Mouse (Mus musculus) embryonic facial prominence, embryonic 14.5 days (tissue): ENCODE data around the gene Gm27179. TPM values are rescaled to one million over a fixed set of nuclear protein-coding genes. Genes with fewer than 3 reads are reported as not detected.
A peak's percentile ranks its signal among the peaks of the same experiment; 100 is the strongest.
"Not testable (repeated sequence)": the region's sequence is repeated elsewhere in the genome, so short reads cannot be mapped to it uniquely, and the experiment has no call there.

Experiments
- ATAC-seq: fragments of 200-750 bp; cut with Nextera tagmentation; 2 replicates; pipeline ENCODE4 v1.8.0; 2017; ENCODE audit warnings: low read depth, moderate number of reproducible peaks, moderate TSS enrichment
- DNase-seq: peaks from one replicate; pipeline ENCODE4 v3.0.0-alpha.2; 2015; ENCODE audit warnings: low spot score
- H3K27ac ChIP-seq: fragments of 300-500 bp; sonication (generic); replicated peaks from 2 replicates; pipeline ENCODE4 v1.5.1; 2014; ENCODE audit warnings: low read depth, mild to moderate bottlenecking, low read length, moderate library complexity
- H3K27me3 ChIP-seq: fragments of 300-500 bp; sonication (generic); replicated peaks from 2 replicates; pipeline ENCODE4 v1.6.1; 2014; ENCODE audit warnings: low read length; ENCODE audit not compliant: control insufficient read depth, insufficient read depth
- H3K36me3 ChIP-seq: fragments of 300-500 bp; sonication (generic); 2 replicates; pipeline ENCODE4 v1.6.1; 2014; ENCODE audit warnings: low read length, mixed read lengths; ENCODE audit not compliant: control insufficient read depth, insufficient read depth
- H3K4me1 ChIP-seq: fragments of 300-500 bp; sonication (generic); 2 replicates; pipeline ENCODE4 v1.6.1; 2014; ENCODE audit warnings: antibody characterized with exemption, low read length; ENCODE audit not compliant: control insufficient read depth, insufficient read depth
- H3K4me2 ChIP-seq: fragments of 300-500 bp; sonication (generic); 2 replicates; pipeline ENCODE4 v1.6.1; 2014; ENCODE audit warnings: low read depth, mild to moderate bottlenecking, low read length, moderate library complexity, mixed read lengths
- H3K4me3 ChIP-seq: fragments of 300-500 bp; sonication (generic); 2 replicates; pipeline ENCODE4 v1.5.1; 2014; ENCODE audit warnings: low read depth, mild to moderate bottlenecking, low read length
- H3K9ac ChIP-seq: fragments of 300-500 bp; sonication (generic); 2 replicates; pipeline ENCODE4 v1.6.1; 2014; ENCODE audit warnings: low read depth, mild to moderate bottlenecking, low read length, moderate library complexity, mixed read lengths
- H3K9me3 ChIP-seq: fragments of 300-500 bp; sonication (generic); 2 replicates; pipeline ENCODE4 v1.6.1; 2016; ENCODE audit warnings: low read length; ENCODE audit not compliant: control insufficient read depth
- WGBS: fragments of 180-500 bp; shearing (Covaris S2); extraction: QIAGEN DNeasy Blood & Tissue Kit; methylation state at CpG from one replicate; pipeline ENCODE4 v1.1.7; 2014; 5-methylcytosine and 5-hydroxymethylcytosine counted together
- polyA plus RNA-seq: library from polyadenylated mRNA; unstranded; fragments of >200 nt; fragmentation: Nextera tagmentation; extraction: Ambion mirVana; gene quantifications from 2 replicates; pipeline ENCODE4 v1.2.1, GENCODE M21; 2014

Gene Gm27179
- polyA plus RNA-seq, 1 experiment from 2014 or later, result not detected

- not testable (repeated sequence) for H3K27me3 ChIP-seq, H3K36me3 ChIP-seq, H3K27ac ChIP-seq, ATAC-seq, H3K4me3 ChIP-seq, DNase-seq, H3K9ac ChIP-seq, H3K9me3 ChIP-seq, H3K4me2 ChIP-seq, H3K4me1 ChIP-seq
- no CpG with 5 or more reads among the region's 7 CpGs for WGBS
These were observed 24.2 kb upstream of the Gm27179 start for GRCm38 (mm10) chr14:69536539-69536938.

GRCm38 (mm10) chr14:69526202-69526601 lies 13.9 kb upstream of the Gm27179 start:
- H3K4me2 ChIP-seq, ATAC-seq, H3K36me3 ChIP-seq, H3K4me3 ChIP-seq, DNase-seq, H3K9ac ChIP-seq, H3K4me1 ChIP-seq, H3K27ac ChIP-seq, H3K9me3 ChIP-seq, H3K27me3 ChIP-seq: not testable (repeated sequence)
- WGBS, result no CpG with 5 or more reads among the region's 1 CpGs

GRCm38 (mm10) chr14:69523001-69523400 lies 10.7 kb upstream of the Gm27179 start:
- H3K4me1 ChIP-seq, H3K4me3 ChIP-seq, H3K36me3 ChIP-seq, ATAC-seq, H3K4me2 ChIP-seq, H3K9me3 ChIP-seq, H3K27ac ChIP-seq, H3K9ac ChIP-seq, DNase-seq, H3K27me3 ChIP-seq: not testable (repeated sequence)
- no CpG with 5 or more reads among the region's 1 CpGs for whole genome bisulfite sequencing

- not testable (repeated sequence) for H3K9ac ChIP-seq, H3K27me3 ChIP-seq, H3K4me2 ChIP-seq, DNase-seq, H3K27ac ChIP-seq, H3K4me3 ChIP-seq, H3K36me3 ChIP-seq, H3K9me3 ChIP-seq, H3K4me1 ChIP-seq, ATAC-seq
- WGBS, result no CpG with 5 or more reads among the region's 2 CpGs
These were observed 8.5 kb upstream of the Gm27179 start for GRCm38 (mm10) chr14:69520810-69521209.

GRCm38 (mm10) chr14:69507000-69507399 lies 5.3 kb downstream of the Gm27179 start:
- WGBS, result no CpG with 5 or more reads among the region's 1 CpGs
- H3K4me1 ChIP-seq, H3K36me3 ChIP-seq, H3K4me2 ChIP-seq, DNase-seq, H3K4me3 ChIP-seq, H3K27ac ChIP-seq, ATAC-seq, H3K9me3 ChIP-seq, H3K9ac ChIP-seq, H3K27me3 ChIP-seq: not testable (repeated sequence)

- DNase-seq, H3K27me3 ChIP-seq, H3K4me1 ChIP-seq, H3K36me3 ChIP-seq, H3K4me3 ChIP-seq, H3K9me3 ChIP-seq, H3K9ac ChIP-seq, H3K27ac ChIP-seq, H3K4me2 ChIP-seq: not testable (repeated sequence)
- ATAC-seq, result peak; percentile 99
- WGBS, result no CpG with 5 or more reads among the region's 29 CpGs
These were observed 9.2 kb downstream of the Gm27179 start, which contains the start of gene Gm16867 for GRCm38 (mm10) chr14:69503174-69503573. Gm16867 (minus strand) TSS chr14:69503362.

GRCm38 (mm10) chr14:69502440-69503150 lies 9.8 kb downstream of the Gm27179 start:
- H3K36me3 ChIP-seq, H3K4me2 ChIP-seq, DNase-seq, H3K27me3 ChIP-seq, H3K27ac ChIP-seq, H3K9me3 ChIP-seq, H3K4me3 ChIP-seq, H3K4me1 ChIP-seq, H3K9ac ChIP-seq: not testable (repeated sequence)
- peak; percentile 45 for ATAC-seq
- no CpG with 5 or more reads among the region's 73 CpGs for WGBS

- not testable (repeated sequence) for H3K27me3 ChIP-seq, H3K4me3 ChIP-seq, H3K4me2 ChIP-seq, H3K4me1 ChIP-seq, DNase-seq, H3K27ac ChIP-seq, H3K9ac ChIP-seq, H3K9me3 ChIP-seq, H3K36me3 ChIP-seq, ATAC-seq
These were observed 16.1 kb downstream of the Gm27179 start for GRCm38 (mm10) chr14:69496259-69496658.

GRCm38 (mm10) chr14:69494946-69495345 lies 17.4 kb downstream of the Gm27179 start:
- not testable (repeated sequence) for H3K9ac ChIP-seq, H3K27me3 ChIP-seq, H3K36me3 ChIP-seq, H3K4me2 ChIP-seq, H3K9me3 ChIP-seq, H3K4me3 ChIP-seq, H3K27ac ChIP-seq, ATAC-seq, DNase-seq, H3K4me1 ChIP-seq
- no CpG with 5 or more reads among the region's 2 CpGs for WGBS
